Mouse (Mus musculus): ENCODE measurements at regions not wholly inside any gene's neighbourhood (a gene's known extent, or its start where the extent isn't known, plus 50 kb on each side); places are given as distances from the start of the nearest gene placed in this dataset.

DNA sequence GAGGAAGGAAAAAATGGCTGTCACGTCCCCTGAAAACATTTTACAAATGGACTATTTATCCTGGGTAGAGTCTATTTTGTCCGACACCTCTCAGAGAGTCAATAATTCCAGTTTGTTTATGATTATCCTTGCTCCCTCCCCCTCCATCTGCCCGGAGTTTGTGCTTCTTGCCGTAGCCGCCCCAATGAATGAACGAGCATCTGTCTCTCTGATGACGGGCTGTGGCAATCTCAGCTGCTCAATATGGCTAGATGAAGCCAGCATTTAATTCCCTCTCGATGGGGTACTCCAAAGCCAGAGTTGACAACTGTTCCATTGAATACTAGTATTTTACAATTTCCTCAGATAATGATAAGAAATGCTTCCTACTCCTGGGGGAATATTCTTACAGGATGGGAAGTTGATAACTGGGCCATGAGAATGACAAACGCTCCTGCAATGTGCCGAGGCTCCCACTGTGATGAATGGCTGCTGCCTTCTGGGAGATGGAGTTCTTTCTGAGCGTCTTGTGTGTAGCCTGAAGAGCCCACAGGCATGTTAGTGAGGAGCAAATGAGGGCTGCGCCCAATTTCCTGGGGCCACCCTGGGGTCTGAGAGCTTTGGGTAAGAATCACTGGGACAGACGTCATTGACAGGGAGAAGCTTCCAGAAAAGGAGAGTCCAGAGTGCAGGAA is 128.6 kb upstream of the Fstl4 start:
- H3K27ac ChIP-seq, result no peak overlapping the region
- H3K9ac ChIP-seq, result no peak overlapping the region
- 66% methylated on average over 13 of the region's 13 CpGs for WGBS (ENCODE audit: insufficient replicate concordance)
- H3K36me3 ChIP-seq, result no peaks in the 10 kb centered on the region
- ATAC-seq, result no peak
- H3K4me3 ChIP-seq, result no peak overlapping the region
- H3K27me3 ChIP-seq (replicated peaks), result 0 out of 2 replicates have a peak, but pooled peaks cover 5% of the 10 kb centered on the region
- no peaks in the 10 kb centered on the region for H3K4me1 ChIP-seq
- H3K4me2 ChIP-seq, result no peak overlapping the region
- no peaks in the 10 kb centered on the region for H3K9me3 ChIP-seq (replicated peaks)

DNA sequence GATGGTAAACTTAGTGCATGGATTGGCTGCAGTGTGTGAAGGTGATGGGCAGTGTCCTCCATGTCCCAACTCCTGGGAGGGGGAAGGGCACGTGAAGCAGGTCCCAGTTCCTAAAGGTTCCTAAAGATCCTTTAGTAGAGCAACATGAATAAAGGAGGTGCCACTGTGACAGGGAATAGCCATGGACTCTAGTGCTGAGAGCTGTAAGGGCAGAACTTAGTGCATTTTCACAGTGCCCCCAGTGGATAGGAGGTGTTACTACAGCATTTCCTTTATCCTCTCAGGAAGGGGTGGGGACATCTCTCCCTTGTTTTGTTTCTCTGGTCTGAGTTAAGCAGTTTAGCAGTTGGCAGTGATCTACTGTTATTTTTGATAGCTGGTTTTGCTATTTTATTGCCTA is 125.5 kb upstream of the Fstl4 start:
- Histone ChIP-seq H3K27me3 (replicated peaks) (0 out of 2 replicates have a peak, but pooled peaks cover 5% of the 10 kb centered on the region), H3K9me3 (replicated peaks) (no peaks in the 10 kb centered on the region), H3K36me3 (no peaks in the 10 kb centered on the region), H3K9ac (no peak overlapping the region), H3K4me2 (no peak overlapping the region), H3K4me3 (no peak overlapping the region), H3K27ac (no peak overlapping the region), H3K4me1 (no peaks in the 10 kb centered on the region)
- ATAC-seq, result no peak
- 93% methylated on average over 1 of the region's 1 CpGs for WGBS (ENCODE audit: insufficient replicate concordance)

GRCm38 (mm10) chr11:52641725-52642338 is 122.6 kb upstream of the Fstl4 start:
- 40% methylated on average over 14 of the region's 14 CpGs for WGBS (ENCODE audit: insufficient replicate concordance)
- no peak for ATAC-seq

GRCm38 (mm10) chr11:52644081-52644768 is 120.2 kb upstream of the Fstl4 start:
- Histone ChIP-seq H3K4me1 (no peaks in the 10 kb centered on the region), H3K27me3 (replicated peaks) (peaks cover 5% of the 10 kb centered on the region; the same call in 1 of the 2 replicates), H3K36me3 (no peaks in the 10 kb centered on the region), H3K9me3 (replicated peaks) (no peaks in the 10 kb centered on the region), H3K4me3 (no peak overlapping the region), H3K4me2 (no peak overlapping the region), H3K27ac (no peak overlapping the region), H3K9ac (no peak overlapping the region)
- no peak for ATAC-seq
- 28% methylated on average over 6 of the region's 6 CpGs for WGBS (ENCODE audit: insufficient replicate concordance)

More at GRCm38 (mm10) chr11:52641725-52642338, 122.6 kb upstream of the Fstl4 start:
- Histone ChIP-seq H3K4me2 (no peak overlapping the region), H3K9me3 (replicated peaks) (no peaks in the 10 kb centered on the region), H3K4me1 (no peaks in the 10 kb centered on the region), H3K36me3 (no peaks in the 10 kb centered on the region), H3K27me3 (replicated peaks) (0 out of 2 replicates have a peak, but pooled peaks cover 5% of the 10 kb centered on the region), H3K4me3 (no peak overlapping the region), H3K27ac (no peak overlapping the region), H3K9ac (no peak overlapping the region)

GRCm38 (mm10) chr11:52648176-52648839 is 116.1 kb upstream of the Fstl4 start:
- H3K4me3 ChIP-seq, result no peak overlapping the region
- no peak overlapping the region for H3K4me2 ChIP-seq
- no peak for ATAC-seq
- no peak overlapping the region for H3K9ac ChIP-seq
- no peak overlapping the region for H3K27ac ChIP-seq
- H3K36me3 ChIP-seq, result no peaks in the 10 kb centered on the region
- H3K27me3 ChIP-seq (replicated peaks), result no peaks in the 10 kb centered on the region; the same call in 1 of the 2 replicates
- 53% methylated on average over 15 of the region's 15 CpGs for WGBS (ENCODE audit: insufficient replicate concordance)
- H3K4me1 ChIP-seq, result no peaks in the 10 kb centered on the region
- H3K9me3 ChIP-seq (replicated peaks), result no peaks in the 10 kb centered on the region

GRCm38 (mm10) chr11:52648849-52649400 is 115.5 kb upstream of the Fstl4 start:
- Histone ChIP-seq H3K27ac (no peak overlapping the region), H3K27me3 (replicated peaks) (no peaks in the 10 kb centered on the region; the same call in 1 of the 2 replicates), H3K4me1 (no peaks in the 10 kb centered on the region), H3K36me3 (no peaks in the 10 kb centered on the region), H3K4me3 (no peak overlapping the region), H3K4me2 (no peak overlapping the region), H3K9me3 (replicated peaks) (no peaks in the 10 kb centered on the region), H3K9ac (no peak overlapping the region)
- WGBS (ENCODE audit: insufficient replicate concordance), result 47% methylated on average over 8 of the region's 8 CpGs
- no peak for ATAC-seq

GRCm38 (mm10) chr11:52654640-52655039 is 109.8 kb upstream of the Fstl4 start:
- no peak for ATAC-seq
- Histone ChIP-seq H3K9ac (no peak overlapping the region), H3K27ac (no peak overlapping the region), H3K4me3 (no peak overlapping the region), H3K27me3 (replicated peaks) (no peaks in the 10 kb centered on the region), H3K4me2 (no peak overlapping the region), H3K36me3 (no peaks in the 10 kb centered on the region), H3K4me1 (no peaks in the 10 kb centered on the region), H3K9me3 (replicated peaks) (no peaks in the 10 kb centered on the region)
- WGBS (ENCODE audit: insufficient replicate concordance), result 71% methylated on average over 7 of the region's 7 CpGs

DNA sequence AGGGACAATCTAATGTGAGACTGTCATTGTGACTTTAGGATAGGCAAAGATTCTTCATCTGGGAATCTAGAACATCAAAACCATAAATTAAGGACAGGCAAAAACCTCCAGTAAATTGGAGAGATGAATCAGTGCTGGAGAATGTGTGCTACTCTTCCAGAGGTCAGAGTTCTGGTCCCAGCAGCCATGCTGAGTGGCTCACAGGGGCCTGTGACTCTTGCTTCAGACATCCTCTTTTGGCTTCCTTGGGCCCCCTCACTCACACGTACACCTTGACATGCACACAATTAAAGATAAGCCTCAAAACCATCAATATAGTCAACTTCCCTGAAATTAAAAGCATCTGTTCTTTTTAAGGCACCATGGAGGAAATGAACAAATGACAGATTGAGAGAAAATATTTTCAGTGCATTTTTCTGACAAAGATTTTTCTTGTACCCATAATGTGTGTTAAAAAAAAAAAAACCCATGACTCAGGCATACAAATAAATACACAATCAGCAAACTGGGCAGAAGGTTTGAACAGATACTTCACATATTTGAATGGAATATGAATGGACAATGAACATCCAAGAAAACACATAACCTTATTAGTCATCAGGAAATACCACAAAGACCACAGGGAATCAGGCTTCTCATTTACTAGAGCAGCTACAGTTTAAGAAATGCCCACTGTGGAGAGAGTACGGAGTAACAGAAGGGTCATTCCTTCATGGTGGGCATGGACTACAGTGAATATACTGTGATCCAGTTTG is 108.5 kb upstream of the Fstl4 start:
- H3K36me3 ChIP-seq, result no peaks in the 10 kb centered on the region
- H3K4me2 ChIP-seq, result no peak overlapping the region
- H3K27me3 ChIP-seq (replicated peaks), result no peaks in the 10 kb centered on the region
- no peaks in the 10 kb centered on the region for H3K9me3 ChIP-seq (replicated peaks)
- WGBS (ENCODE audit: insufficient replicate concordance), result 25% methylated on average over 2 of the region's 2 CpGs
- no peaks in the 10 kb centered on the region for H3K4me1 ChIP-seq
- H3K4me3 ChIP-seq, result no peak overlapping the region
- H3K9ac ChIP-seq, result no peak overlapping the region
- no peak overlapping the region for H3K27ac ChIP-seq
- no peak for ATAC-seq

GRCm38 (mm10) chr11:52661234-52661633 is 103.2 kb upstream of the Fstl4 start:
- no peak for ATAC-seq
- whole genome bisulfite sequencing (ENCODE audit: insufficient replicate concordance), result 76% methylated on average over 12 of the region's 12 CpGs
- no peaks in the 10 kb centered on the region for H3K9me3 ChIP-seq (replicated peaks)
- no peak overlapping the region for H3K27ac ChIP-seq
- H3K36me3 ChIP-seq, result no peaks in the 10 kb centered on the region
- no peaks in the 10 kb centered on the region for H3K27me3 ChIP-seq (replicated peaks)
- no peak overlapping the region for H3K9ac ChIP-seq
- no peak overlapping the region for H3K4me2 ChIP-seq
- H3K4me3 ChIP-seq, result no peak overlapping the region
- H3K4me1 ChIP-seq, result no peaks in the 10 kb centered on the region

GRCm38 (mm10) chr11:52661894-52662593 is 102.4 kb upstream of the Fstl4 start:
- Histone ChIP-seq H3K27me3 (replicated peaks) (no peaks in the 10 kb centered on the region), H3K36me3 (no peaks in the 10 kb centered on the region), H3K9ac (no peak overlapping the region), H3K9me3 (replicated peaks) (no peaks in the 10 kb centered on the region), H3K4me3 (no peak overlapping the region), H3K4me1 (no peaks in the 10 kb centered on the region), H3K4me2 (no peak overlapping the region), H3K27ac (no peak overlapping the region)
- no peak for ATAC-seq
- WGBS (ENCODE audit: insufficient replicate concordance), result 74% methylated on average over 15 of the region's 15 CpGs

- H3K9ac ChIP-seq, result no peak overlapping the region
- H3K36me3 ChIP-seq, result no peaks in the 10 kb centered on the region
- no peak overlapping the region for H3K4me3 ChIP-seq
- no peak overlapping the region for H3K4me2 ChIP-seq
- 48% methylated on average over 1 of the region's 1 CpGs for WGBS (ENCODE audit: insufficient replicate concordance)
- ATAC-seq, result no peak
- no peaks in the 10 kb centered on the region for H3K4me1 ChIP-seq
- no peaks in the 10 kb centered on the region for H3K27me3 ChIP-seq (replicated peaks)
- H3K9me3 ChIP-seq (replicated peaks), result peaks cover 7% of the 10 kb centered on the region; the same call in 1 of the 2 replicates
- no peak overlapping the region for H3K27ac ChIP-seq
These were observed 99.1 kb upstream of the Fstl4 start for GRCm38 (mm10) chr11:52665343-52665742.
